Mouse (Mus musculus) thymus, postnatal 14 days (tissue): ENCODE data around the gene Abhd17a.
A peak's percentile ranks its signal among the peaks of the same experiment; 100 is the strongest.
"Not testable (repeated sequence)": the region's sequence is repeated elsewhere in the genome, so short reads cannot be mapped to it uniquely, and the experiment has no call there.

Experiments
- DNase-seq: peaks from one replicate; pipeline ENCODE4 v3.0.0; 2021

Gene Abhd17a

GRCm38 (mm10) chr10:80606737-80607350 is 16.7 kb upstream of the Abhd17a start:
- no peak for DNase-seq

- peak; percentile 76 for DNase-seq
Measured at GRCm38 (mm10) chr10:80606306-80606705, 16.2 kb upstream of the Abhd17a start.

DNA sequence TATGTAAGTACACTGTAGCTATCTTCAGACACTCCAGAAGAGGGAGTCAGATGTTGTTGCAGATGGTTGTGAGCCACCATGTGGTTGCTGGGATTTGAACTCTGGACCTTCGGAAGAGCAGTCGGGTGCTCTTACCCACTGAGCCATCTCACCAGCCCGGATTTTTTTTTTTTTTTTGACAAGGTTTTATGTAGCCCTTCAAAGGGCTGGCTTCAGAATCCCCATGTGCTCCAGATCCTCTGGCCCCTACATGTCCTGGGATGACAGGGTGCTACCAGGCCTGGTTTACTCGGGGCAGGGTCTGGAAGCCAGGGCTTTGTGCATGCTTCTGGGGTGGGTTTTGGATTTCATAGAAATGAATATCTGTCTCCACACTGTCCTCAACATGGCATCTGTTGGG is 15.6 kb upstream of the Abhd17a start, which contains the start of gene Gm49322:
Gene Gm49322, plus strand, starts transcription at position 301 of the 400 bp plus-strand sequence.
- DNase-seq: not testable (repeated sequence)

DNA sequence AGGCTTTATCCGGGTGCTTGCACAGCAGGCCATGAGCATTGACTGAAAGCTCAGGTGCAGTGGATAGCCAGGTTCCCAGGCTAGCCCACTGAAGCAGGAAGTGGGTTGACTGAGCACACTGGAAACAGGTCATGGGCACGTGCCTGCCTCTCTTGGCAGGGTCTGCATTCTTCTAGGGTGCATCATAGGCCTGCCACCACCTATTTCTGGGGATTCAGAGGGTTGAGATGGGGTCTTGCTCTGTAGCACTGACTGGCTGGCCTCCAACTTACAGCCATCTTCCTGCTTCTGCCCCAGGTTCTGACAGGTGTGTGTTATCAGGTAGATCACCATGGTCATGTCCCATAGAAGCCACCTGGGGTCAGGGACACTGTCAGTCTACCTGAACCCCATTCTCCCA is 14.8 kb upstream of the Abhd17a start:
- DNase-seq: peak; percentile 11

GRCm38 (mm10) chr10:80604001-80604509 is 13.9 kb upstream of the Abhd17a start:
- peak; percentile 54 for DNase-seq

GRCm38 (mm10) chr10:80603364-80603763 is 13.2 kb upstream of the Abhd17a start:
- DNase-seq: no peak

- peak; percentile 96 for DNase-seq
Measured at GRCm38 (mm10) chr10:80602698-80603325, 12.7 kb upstream of the Abhd17a start, which contains the start of the genes Scamp4 and Adat3. Gene Scamp4 (plus strand): TSS chr10:80602872. Gene Adat3 (plus strand): TSS chr10:80602880.

- DNase-seq: no peak
Measured at GRCm38 (mm10) chr10:80596318-80596717, 6.2 kb upstream of the Abhd17a start.

- DNase-seq: peak; percentile 41
Measured at GRCm38 (mm10) chr10:80589127-80589878, 838 bp downstream of the Abhd17a start.

DNA sequence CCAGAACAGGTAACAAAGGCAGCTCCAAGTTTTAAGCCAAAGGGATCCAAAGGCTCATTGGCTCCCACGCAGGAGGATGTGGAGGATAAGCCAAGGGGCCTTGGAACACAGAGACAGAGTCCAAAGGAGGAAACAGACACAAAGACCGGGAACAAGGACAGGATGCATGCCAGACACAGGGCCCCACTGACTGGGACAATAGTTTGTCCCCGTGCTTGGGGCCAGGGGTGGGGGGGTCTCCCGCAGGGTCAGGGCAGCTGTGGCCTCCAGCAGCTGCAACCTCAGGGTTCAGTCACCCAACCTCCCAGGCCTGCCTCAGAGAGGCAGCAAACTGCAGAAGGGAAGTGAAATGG is 2.9 kb downstream of the Abhd17a start:
- DNase-seq: peak; percentile 3

DNA sequence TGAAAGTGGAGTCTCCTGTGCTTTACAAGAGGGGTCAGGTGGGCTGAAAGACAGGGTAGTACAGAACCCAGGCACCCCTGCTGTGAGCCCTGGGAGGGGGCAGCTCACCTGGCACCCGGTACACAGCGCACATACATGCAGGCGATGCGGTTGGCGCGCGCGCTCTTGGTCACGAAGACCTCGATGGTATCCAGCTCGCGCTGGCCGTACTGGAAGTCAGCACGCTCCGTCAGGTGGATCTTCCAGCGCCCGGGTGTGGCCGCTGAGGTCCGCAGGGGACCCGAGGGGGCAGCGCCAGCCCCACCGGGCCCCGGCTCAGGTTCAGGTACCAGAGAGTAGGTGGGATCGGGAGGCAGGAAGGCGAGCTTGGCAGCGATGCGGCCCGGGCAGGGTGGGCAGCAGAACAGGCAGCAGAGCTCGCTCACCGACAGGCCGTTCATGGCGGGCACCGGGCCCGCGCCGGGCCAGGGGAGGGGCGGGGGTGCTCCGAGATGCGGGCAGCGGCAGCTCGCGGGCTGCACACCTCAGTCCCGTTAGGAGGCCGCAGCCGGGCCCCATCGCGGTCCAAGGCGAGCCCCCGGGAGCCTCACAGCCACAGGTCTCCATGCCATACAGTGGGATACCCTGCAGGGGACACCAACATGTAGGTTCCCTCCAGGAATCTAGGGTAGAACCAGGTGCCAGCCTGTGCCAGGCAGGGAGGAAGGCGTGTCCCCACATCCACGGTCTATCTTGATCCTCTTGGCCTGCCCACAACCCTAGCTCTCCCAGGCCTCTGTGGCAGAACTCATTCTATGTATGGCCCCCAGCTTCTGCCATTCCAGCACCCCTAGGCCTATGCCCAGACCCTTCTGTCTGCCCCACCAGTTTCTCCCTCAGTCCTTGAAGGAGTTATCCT is 3.5 kb downstream of the Abhd17a start:
- DNase-seq: peak; percentile 14

GRCm38 (mm10) chr10:80585581-80585980 is 4.6 kb downstream of the Abhd17a start:
- no peak for DNase-seq

DNA sequence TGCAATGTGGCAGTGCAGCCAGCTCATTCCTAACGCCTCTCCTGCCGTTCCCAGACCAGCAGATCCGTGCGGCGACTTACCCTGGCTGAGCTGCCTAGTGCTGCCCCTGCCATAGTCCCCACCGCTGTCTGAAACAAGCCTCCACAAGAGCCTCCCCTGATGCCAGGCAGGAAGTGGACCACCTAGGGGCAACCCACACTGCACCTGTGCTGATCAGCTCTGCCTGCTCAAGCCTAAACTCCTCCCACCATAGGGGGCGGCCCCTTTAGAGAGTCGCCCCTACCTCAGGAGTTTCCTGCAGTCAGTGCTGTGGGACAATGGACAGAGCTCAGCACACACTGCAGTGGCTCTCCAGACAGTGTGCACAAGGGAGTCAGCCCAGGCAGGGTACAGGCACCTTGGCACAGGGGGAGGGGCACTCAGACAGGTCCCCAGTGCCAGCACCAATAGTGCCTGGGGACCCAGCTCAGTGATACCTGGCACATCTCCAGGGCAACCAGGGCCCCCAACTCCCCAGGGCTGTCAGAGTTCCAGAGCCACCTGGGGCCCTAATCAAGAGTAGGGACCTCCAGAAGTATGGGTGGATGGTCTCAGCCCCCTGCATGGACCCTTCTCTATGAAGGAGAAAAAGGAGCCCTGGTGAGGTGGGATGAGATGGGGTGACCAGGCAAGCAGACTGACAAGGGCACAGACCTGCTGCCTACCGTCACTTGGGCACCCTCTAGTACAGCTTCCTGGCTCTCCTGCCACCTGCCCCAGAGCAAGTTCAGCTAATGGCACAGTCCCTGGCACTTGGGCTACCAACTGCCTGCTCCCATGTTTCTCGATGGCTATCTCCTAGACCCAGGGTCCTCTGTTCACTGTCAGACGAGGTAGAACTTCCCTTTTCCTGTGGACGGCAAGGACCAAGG is 5.2 kb downstream of the Abhd17a start:
- DNase-seq: peak; percentile 78

DNA sequence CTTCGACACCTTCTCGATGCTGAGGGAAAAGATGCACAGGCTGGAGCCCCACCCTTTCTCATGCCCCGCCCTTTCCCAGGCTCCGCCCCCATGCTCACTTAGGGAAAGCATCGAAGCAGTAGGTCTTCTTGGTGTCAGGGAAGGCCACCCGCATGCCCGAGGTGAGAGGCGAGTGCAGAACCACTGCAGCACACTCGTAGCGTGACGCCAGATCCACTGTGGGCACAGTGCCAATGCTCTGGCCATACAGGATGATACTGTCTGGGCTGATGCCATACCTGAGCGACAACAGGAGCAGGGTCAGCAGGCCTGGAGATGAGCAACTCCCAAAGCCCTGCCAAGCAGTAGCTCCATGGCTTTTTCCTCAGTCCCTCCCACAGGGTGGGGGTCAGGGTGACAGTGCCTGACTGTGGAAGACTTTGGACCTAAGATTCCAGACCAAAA is 6.1 kb downstream of the Abhd17a start:
- DNase-seq: peak; percentile 39

DNA sequence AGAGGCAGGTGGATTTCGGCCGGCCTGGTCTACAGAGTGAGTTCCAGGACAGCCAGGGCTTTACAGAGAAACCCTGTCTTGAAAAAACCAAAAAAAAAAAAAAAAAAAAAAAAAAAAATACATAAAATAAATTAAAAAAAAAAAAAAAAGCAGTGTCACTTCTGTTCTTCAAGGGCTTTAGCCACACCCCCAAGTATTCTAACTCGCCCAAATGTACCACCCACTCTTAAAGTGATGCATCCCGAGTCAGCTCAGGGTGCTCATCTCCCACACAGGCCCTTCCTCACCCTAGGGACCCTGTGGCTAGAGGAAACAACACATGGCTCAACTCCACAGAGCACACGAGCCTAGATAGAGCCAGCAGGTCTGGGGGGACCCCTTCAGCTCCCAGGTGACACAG is 7.1 kb downstream of the Abhd17a start:
- no peak for DNase-seq

GRCm38 (mm10) chr10:80578911-80579310 is 11.2 kb downstream of the Abhd17a start:
- peak; percentile 82 for DNase-seq

DNA sequence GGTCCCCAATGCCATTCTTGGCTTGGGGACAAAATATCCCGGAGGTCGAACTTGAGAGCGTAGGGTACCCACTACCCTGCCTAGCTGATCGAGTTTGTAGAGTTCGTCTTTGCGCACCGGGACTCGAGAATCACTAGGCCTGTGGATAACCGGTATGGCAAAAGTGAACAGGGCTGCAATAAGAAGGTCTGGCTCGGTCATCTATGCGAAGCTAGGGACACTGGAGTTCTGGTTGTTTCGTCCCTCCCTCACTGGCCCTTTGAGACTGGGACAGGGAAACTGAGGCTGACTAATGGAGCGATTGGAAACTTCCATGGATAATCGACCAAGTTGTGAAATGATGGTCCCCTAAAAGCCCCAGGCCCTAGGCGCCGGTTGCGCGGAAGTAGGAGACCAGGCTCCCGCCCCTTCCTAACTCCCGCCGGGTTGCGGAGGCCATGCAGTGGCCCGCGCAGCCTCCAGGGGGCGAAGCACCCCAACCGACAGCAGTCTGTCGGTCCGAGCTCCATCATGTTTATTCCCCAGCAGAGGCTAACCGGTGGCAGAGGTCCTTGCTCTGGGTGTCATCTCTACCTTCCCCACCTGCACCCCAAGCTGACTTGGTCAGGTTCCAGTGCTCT is 11.9 kb downstream of the Abhd17a start:
- peak; percentile 91 for DNase-seq

GRCm38 (mm10) chr10:80577195-80578130 is 12.7 kb downstream of the Abhd17a start, which contains the start of gene Klf16:
Gene Klf16 (minus strand): TSS chr10:80577321.
- DNase-seq: peak; percentile 100

GRCm38 (mm10) chr10:80576351-80577194 is 13.6 kb downstream of the Abhd17a start:
- peak; percentile 67 for DNase-seq
